Mouse (Mus musculus) forebrain, embryonic 11.5 days (tissue): Measurements from ENCODE around the gene Ppox. TPM values are rescaled to one million over a fixed set of nuclear protein-coding genes. Genes with fewer than 3 reads are reported as not detected.

Experiments used
- ATAC-seq: fragments of 200-750 bp; cut with Nextera tagmentation; replicated peaks from 2 replicates; pipeline ENCODE4 v1.8.0; 2017; ENCODE audit warnings: moderate TSS enrichment; ENCODE audit not compliant: low FRiP score
- DNase-seq: peaks from one replicate; pipeline ENCODE4 v3.0.0-alpha.2; 2017; ENCODE audit warnings: low spot score
- H3K27ac ChIP-seq: fragments of 300-500 bp; sonication (generic); 2 replicates; pipeline ENCODE4 v1.5.1; 2014; ENCODE audit warnings: low read depth, low read length
- H3K27me3 ChIP-seq: fragments of 300-500 bp; sonication (generic); 2 replicates; pipeline ENCODE4 v1.6.1; 2014; ENCODE audit warnings: mild to moderate bottlenecking, low read length, mixed read lengths; ENCODE audit not compliant: control insufficient read depth, insufficient read depth
- H3K36me3 ChIP-seq: fragments of 300-500 bp; sonication (generic); 2 replicates; pipeline ENCODE4 v1.6.1; 2014; ENCODE audit warnings: mild to moderate bottlenecking, low read length, moderate library complexity, mixed read lengths; ENCODE audit not compliant: control insufficient read depth, insufficient read depth
- H3K4me1 ChIP-seq: fragments of 300-500 bp; sonication (generic); replicated peaks from 2 replicates; pipeline ENCODE4 v1.6.1; 2014; ENCODE audit warnings: low read length, mixed read lengths; ENCODE audit not compliant: control insufficient read depth, insufficient read depth
- H3K4me2 ChIP-seq: fragments of 300-500 bp; sonication (generic); 2 replicates; pipeline ENCODE4 v1.6.1; 2014; ENCODE audit warnings: low read depth, mild to moderate bottlenecking, low read length, moderate library complexity, mixed read lengths; ENCODE audit not compliant: severe bottlenecking
- H3K4me3 ChIP-seq: fragments of 300-500 bp; sonication (generic); 2 replicates; pipeline ENCODE4 v1.5.1; 2014; ENCODE audit warnings: low read depth, low read length
- H3K9ac ChIP-seq: fragments of 300-500 bp; sonication (generic); 2 replicates; pipeline ENCODE4 v1.6.1; 2014; ENCODE audit warnings: low read length
- H3K9me3 ChIP-seq: fragments of 300-500 bp; sonication (generic); 2 replicates; pipeline ENCODE4 v1.6.1; 2016; ENCODE audit warnings: low read length, mixed read lengths; ENCODE audit not compliant: control insufficient read depth
- WGBS: fragments of 180-500 bp; shearing (Covaris S2); extraction: QIAGEN DNeasy Blood & Tissue Kit; methylation state at CpG from one replicate; pipeline ENCODE4 v1.1.7; 2014; 5-methylcytosine and 5-hydroxymethylcytosine counted together
- polyA plus RNA-seq: library from polyadenylated mRNA; unstranded; fragments of >200 nt; fragmentation: Nextera tagmentation; extraction: Ambion mirVana; gene quantifications from 2 replicates; pipeline ENCODE4 v1.2.1, GENCODE M21; 2014

The Ppox gene
- polyA plus RNA-seq, 1 experiment from 2014 or later: 67.6 TPM

- H3K9me3 ChIP-seq: no peaks in the 10 kb centered on the region
- H3K4me2 ChIP-seq: no peak overlapping the region
- H3K4me1 ChIP-seq: no peaks in the 10 kb centered on the region; the same call in 1 of the 2 replicates
- ATAC-seq (no peak), DNase-seq (no peak)
- 94% methylated on average over 1 of the region's 1 CpGs for WGBS
- no peak overlapping the region for H3K4me3 ChIP-seq
- H3K27me3 ChIP-seq: no peaks in the 10 kb centered on the region
- H3K27ac ChIP-seq: no peak overlapping the region
- H3K36me3 ChIP-seq: no peaks in the 10 kb centered on the region
- no peak overlapping the region for H3K9ac ChIP-seq
Observed at GRCm38 (mm10) chr1:171227879-171228278, 53.1 kb downstream of the Ppox start.

- Histone ChIP-seq H3K4me2 (no peak overlapping the region), H3K9me3 (no peaks in the 10 kb centered on the region), H3K27me3 (no peaks in the 10 kb centered on the region), H3K4me3 (no peak overlapping the region), H3K9ac (no peak overlapping the region), H3K36me3 (no peaks in the 10 kb centered on the region), H3K4me1 (no peaks in the 10 kb centered on the region; the same call in 1 of the 2 replicates), H3K27ac (no peak overlapping the region)
- 36% methylated on average over 4 of the region's 4 CpGs for WGBS
- no peak for DNase-seq
- no peak for ATAC-seq
Observed at GRCm38 (mm10) chr1:171226780-171227179, 54.2 kb downstream of the Ppox start.

Other genes starting within 250 kb of the Ppox start
- gene Fcgr3, start 216.3 kb downstream of the Ppox start, polyA plus RNA-seq: 4.3 TPM in 2 replicates
- gene Cfap126, start 167.3 kb downstream of the Ppox start, polyA plus RNA-seq: 1.5 and 2.9 TPM in 2 replicates
- 272 and 277 TPM in 2 replicates for gene Sdhc, start 130.6 kb downstream of the Ppox start, polyA plus RNA-seq
- gene Mpz, start 130.5 kb downstream of the Ppox start, polyA plus RNA-seq: 0.13 TPM in 1 of 2 replicates, not detected in the other
- gene Pcp4l1, start 84.9 kb downstream of the Ppox start, polyA plus RNA-seq: 7.3 and 8.2 TPM in 2 replicates
- gene Nr1i3, start 67.2 kb downstream of the Ppox start, polyA plus RNA-seq: 0.17 and 0.23 TPM in 2 replicates
- gene Tomm40l, start 58.7 kb downstream of the Ppox start, polyA plus RNA-seq: 31.6 and 39.2 TPM in 2 replicates
- 1.6 and 1.9 TPM in 2 replicates for gene Apoa2, start 56.1 kb downstream of the Ppox start, polyA plus RNA-seq
- gene Fcer1g, start 46.8 kb downstream of the Ppox start, polyA plus RNA-seq: 18.4 and 18.6 TPM in 2 replicates
- gene Adamts4, start 30.8 kb downstream of the Ppox start, polyA plus RNA-seq: 6.6 and 7.1 TPM in 2 replicates
- gene Ndufs2, start 29.8 kb downstream of the Ppox start, polyA plus RNA-seq: 257 and 264 TPM in 2 replicates
- gene B4galt3, start 10.9 kb downstream of the Ppox start, polyA plus RNA-seq: 72.3 and 75.5 TPM in 2 replicates
- gene Usp21, start 6.8 kb upstream of the Ppox start, polyA plus RNA-seq: 110 and 114 TPM in 2 replicates
- gene Ufc1, start 13.8 kb upstream of the Ppox start, polyA plus RNA-seq: 92.4 and 97.5 TPM in 2 replicates
- gene Dedd, start 48.0 kb upstream of the Ppox start, polyA plus RNA-seq: 46.5 and 46.7 TPM in 2 replicates
- gene Nit1, start 64.5 kb upstream of the Ppox start, polyA plus RNA-seq: 31.7 and 35.6 TPM in 2 replicates
- 58.4 and 65.7 TPM in 2 replicates for gene Pfdn2, start 64.5 kb upstream of the Ppox start, polyA plus RNA-seq
- 1.7 and 2.3 TPM in 2 replicates for gene Klhdc9, start 79.6 kb upstream of the Ppox start, polyA plus RNA-seq
- 0.90 and 1.2 TPM in 2 replicates for gene Nectin4, start 88.9 kb upstream of the Ppox start, polyA plus RNA-seq
- 0.49 and 0.53 TPM in 2 replicates for gene Arhgap30, start 107.8 kb upstream of the Ppox start, polyA plus RNA-seq
- 152 and 170 TPM in 2 replicates for gene Usf1, start 130.1 kb upstream of the Ppox start, polyA plus RNA-seq
- gene Tstd1, start 137.7 kb upstream of the Ppox start, polyA plus RNA-seq: 4.1 and 5.6 TPM in 2 replicates
- gene F11r, start 156.3 kb upstream of the Ppox start, polyA plus RNA-seq: 12.8 and 13.4 TPM in 2 replicates
- gene Alyref2, start 222.3 kb upstream of the Ppox start, polyA plus RNA-seq: 12.5 and 13.5 TPM in 2 replicates